Mouse (Mus musculus): ENCODE measurements around the gene Mfsd4b2.

- no peak for TF ChIP-seq CTCF (IDR thresholded peaks at IDR 0.05; ENCODE audit: low read depth, low read length)
- TF ChIP-seq POLR2A (IDR thresholded peaks at IDR 0.05; ENCODE audit: borderline replicate concordance, low read depth, low read length) = no peak
These were observed 30.2 kb downstream of the Mfsd4b2 start for GRCm38 (mm10) chr10:39896503-39896902.
